Mouse (Mus musculus): ENCODE measurements around the gene Cd86. TPM values are rescaled to one million over a fixed set of nuclear protein-coding genes. Genes with fewer than 3 reads are reported as not detected.

Gene Cd86
- total RNA-seq (2021), result 1 to 10 TPM; 1.6 to 1.7 TPM
- long read RNA-seq, experiment 1, partial matches to known transcripts, result 0 of 1 reads
- long read RNA-seq, experiment 1, other reads (novel, unspliced or antisense), result 0 of 1 reads
- long read RNA-seq, experiment 2, result 0 reads

- no peak for TF ChIP-seq CTCF (IDR thresholded peaks at IDR 0.05)
- DNase-seq (ENCODE audit: extremely low spot score in 1 of 2, low spot score in 2 of 2), result no peak
- H3K27ac ChIP-seq, result no peak within 1 kb of the TSS
- no peak within 1 kb of the TSS for H3K4me3 ChIP-seq
- intact Hi-C loops (cut with DNase I), result no loop called here
Measured at GRCm38 (mm10) chr16:36665782-36666181, at the start of gene Cd86. TSS of gene Cd86 (minus strand) at chr16:36666081.

GRCm38 (mm10) chr16:36711760-36712159 lies 45.9 kb upstream of the Cd86 start:
- no peak overlapping the region for H3K4me3 ChIP-seq
- no peak for DNase-seq (ENCODE audit: extremely low spot score in 1 of 2, low spot score in 2 of 2)
- intact Hi-C loops (cut with DNase I), result no loop called here
- no peak for TF ChIP-seq CTCF (IDR thresholded peaks at IDR 0.05)
- no peak overlapping the region for H3K27ac ChIP-seq

DNA sequence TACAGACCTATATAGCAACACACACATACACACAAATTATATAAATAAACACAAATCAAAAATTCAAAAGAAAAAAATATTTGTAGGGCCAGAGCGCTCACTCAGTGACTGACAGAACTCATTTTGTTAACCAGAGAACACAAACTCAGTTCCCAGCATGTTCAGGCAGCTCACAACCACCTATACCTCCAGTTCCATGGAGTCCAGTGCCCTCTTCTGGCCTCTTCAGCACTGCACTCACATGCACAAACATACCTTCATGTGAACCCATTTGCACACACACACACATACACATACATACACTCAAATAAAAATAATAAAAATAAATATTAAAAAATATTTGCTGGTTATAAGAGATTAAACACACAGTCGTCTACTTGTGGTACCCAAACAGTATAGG lies 44.9 kb upstream of the Cd86 start:
- intact Hi-C loops (cut with DNase I), result no loop called here
- Histone ChIP-seq H3K4me3 (no peak overlapping the region), H3K27ac (no peak overlapping the region)
- TF ChIP-seq CTCF (IDR thresholded peaks at IDR 0.05), result no peak; the same call in 1 of the 2 replicates
- no peak for DNase-seq (ENCODE audit: extremely low spot score in 1 of 2, low spot score in 2 of 2)

- no peak overlapping the region for H3K27ac ChIP-seq
- no peak overlapping the region for H3K4me3 ChIP-seq
- TF ChIP-seq CTCF (IDR thresholded peaks at IDR 0.05), result no peak
- no peak for DNase-seq (ENCODE audit: extremely low spot score in 1 of 2, low spot score in 2 of 2)
- intact Hi-C loops (cut with DNase I), result loop anchor here (5.0 kb wide), 1 partner anchor 237 kb away; no protein-coding TSS in a partner anchor
Measured at GRCm38 (mm10) chr16:36709405-36709804, 43.5 kb upstream of the Cd86 start.

- intact Hi-C loops (cut with DNase I), result loop anchor here (5.0 kb wide), 1 partner anchor 236 kb away; no protein-coding TSS in a partner anchor
- Histone ChIP-seq H3K27ac (no peak overlapping the region), H3K4me3 (no peak overlapping the region)
- DNase-seq (ENCODE audit: extremely low spot score in 1 of 2, low spot score in 2 of 2), result no peak
- no peak for TF ChIP-seq CTCF (IDR thresholded peaks at IDR 0.05)
Measured at GRCm38 (mm10) chr16:36708751-36709150, 42.9 kb upstream of the Cd86 start.

- no peak overlapping the region for H3K4me3 ChIP-seq
- DNase-seq (ENCODE audit: extremely low spot score in 1 of 2, low spot score in 2 of 2), result no peak
- no peak for TF ChIP-seq CTCF (IDR thresholded peaks at IDR 0.05)
- no peak overlapping the region for H3K27ac ChIP-seq
- intact Hi-C loops (cut with DNase I), result loop anchor here (5.0 kb wide), 1 partner anchor 236 kb away; no protein-coding TSS in a partner anchor
Measured at GRCm38 (mm10) chr16:36707702-36708423, 42.0 kb upstream of the Cd86 start.

DNA sequence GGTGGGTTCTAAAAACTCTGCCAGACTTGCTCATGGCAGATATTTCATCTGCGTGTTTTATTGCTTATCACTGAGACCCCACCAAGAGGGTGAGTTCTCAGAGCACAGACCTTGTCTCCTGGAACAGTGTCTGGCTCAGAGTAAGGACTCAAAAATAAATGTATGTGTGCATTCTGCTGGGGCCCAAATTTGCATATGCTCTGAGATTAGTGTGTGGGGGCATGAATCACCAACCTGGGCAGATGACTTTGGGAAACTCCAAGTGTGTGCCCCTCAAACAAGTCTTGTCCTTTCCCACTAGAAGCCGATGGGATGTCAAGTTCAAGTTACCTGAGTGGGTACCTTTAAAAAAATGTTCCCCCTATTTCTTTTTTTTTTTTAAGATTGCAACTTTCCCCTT lies 34.6 kb upstream of the Cd86 start:
- no peak for TF ChIP-seq CTCF (IDR thresholded peaks at IDR 0.05)
- DNase-seq (ENCODE audit: extremely low spot score in 1 of 2, low spot score in 2 of 2), result no peak
- no peak overlapping the region for H3K4me3 ChIP-seq
- no peak overlapping the region for H3K27ac ChIP-seq
- intact Hi-C loops (cut with DNase I), result no loop called here

DNA sequence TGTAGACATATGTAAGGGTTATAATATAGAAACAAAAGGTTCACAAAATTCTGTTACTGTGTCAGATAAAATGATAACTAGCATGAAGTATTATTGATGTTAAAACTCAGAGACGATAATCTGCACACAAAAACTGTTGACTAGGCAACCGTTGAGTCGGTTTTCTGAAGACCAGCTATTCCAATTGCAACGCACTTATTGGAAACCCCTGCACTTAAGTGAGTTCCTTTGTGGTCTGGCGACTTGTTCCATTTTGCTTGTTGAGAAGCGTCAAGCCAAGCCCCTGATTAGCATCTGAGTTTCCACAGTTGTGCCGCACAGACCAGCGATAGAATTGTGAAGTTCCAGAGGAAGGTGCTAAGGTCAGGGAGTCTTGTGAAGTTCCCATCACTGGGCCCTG lies 31.4 kb upstream of the Cd86 start:
- no peak for DNase-seq (ENCODE audit: extremely low spot score in 1 of 2, low spot score in 2 of 2)
- Histone ChIP-seq H3K4me3 (no peak overlapping the region), H3K27ac (no peak overlapping the region)
- intact Hi-C loops (cut with DNase I), result no loop called here
- TF ChIP-seq CTCF (IDR thresholded peaks at IDR 0.05), result no peak

DNA sequence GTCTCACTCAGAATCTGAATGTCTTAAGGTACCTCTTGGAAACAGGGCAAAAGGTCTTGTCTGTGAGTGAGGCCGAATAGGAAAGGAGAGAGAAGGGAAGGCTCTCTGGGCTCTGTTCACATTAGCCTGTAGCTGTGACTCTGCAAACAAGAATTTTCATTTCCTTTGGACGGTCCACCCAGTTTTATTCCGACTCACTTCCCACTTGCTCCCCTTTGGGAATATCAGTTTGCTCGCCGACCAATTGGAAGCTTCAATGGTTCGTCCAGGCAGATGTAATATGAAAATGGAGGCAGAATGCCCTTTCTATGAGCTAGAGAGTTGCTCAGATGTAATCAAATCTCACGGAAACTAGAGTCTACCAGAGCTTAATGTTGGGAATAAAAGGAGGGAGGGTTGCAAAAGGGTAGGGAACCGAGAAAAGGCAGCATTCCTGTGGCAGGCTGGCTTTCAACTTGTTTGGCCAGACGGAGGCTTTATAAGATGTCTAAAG lies 29.0 kb upstream of the Cd86 start:
- DNase-seq (ENCODE audit: extremely low spot score in 1 of 2, low spot score in 2 of 2), result no peak
- intact Hi-C loops (cut with DNase I), result no loop called here
- TF ChIP-seq CTCF (IDR thresholded peaks at IDR 0.05), result no peak
- H3K27ac ChIP-seq, result no peak overlapping the region
- H3K4me3 ChIP-seq, result no peak overlapping the region

GRCm38 (mm10) chr16:36693818-36694413 lies 28.0 kb upstream of the Cd86 start, which contains the start of gene Ildr1:
TSS of gene Ildr1 (plus strand) at chr16:36693978.
- intact Hi-C loops (cut with DNase I), result no loop called here
- TF ChIP-seq CTCF (IDR thresholded peaks at IDR 0.05), result no peak
- no peak within 1 kb of the TSS for H3K27ac ChIP-seq
- peak within 1 kb of the TSS; percentile 39 for H3K4me3 ChIP-seq
- DNase-seq (ENCODE audit: extremely low spot score in 1 of 2, low spot score in 2 of 2), result no peak

- intact Hi-C loops (cut with DNase I), result no loop called here
- DNase-seq (ENCODE audit: extremely low spot score in 1 of 2, low spot score in 2 of 2), result no peak
- no peak for TF ChIP-seq CTCF (IDR thresholded peaks at IDR 0.05)
- no peak overlapping the region for H3K27ac ChIP-seq
- no peak overlapping the region for H3K4me3 ChIP-seq
Measured at GRCm38 (mm10) chr16:36691484-36691883, 25.6 kb upstream of the Cd86 start.

DNA sequence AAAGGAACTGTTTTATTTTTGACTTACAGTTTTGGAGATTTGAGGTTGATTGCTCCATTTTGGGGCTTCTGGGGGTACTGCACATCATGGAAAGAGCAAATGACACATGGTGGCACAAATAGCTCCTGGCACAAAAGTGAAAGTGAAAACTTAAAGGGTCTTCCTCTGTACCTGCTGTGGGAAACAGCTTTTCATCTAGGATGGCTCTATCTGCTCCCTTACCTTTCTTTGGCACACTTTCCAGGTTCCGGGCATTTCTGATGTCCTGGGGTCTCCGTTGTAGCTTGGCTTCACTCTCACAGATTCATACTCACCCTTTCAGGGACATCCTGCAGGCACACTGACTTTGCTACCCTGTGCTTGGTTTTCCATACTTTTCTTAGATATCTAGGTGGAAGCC lies 22.2 kb upstream of the Cd86 start:
- no peak for TF ChIP-seq CTCF (IDR thresholded peaks at IDR 0.05)
- intact Hi-C loops (cut with DNase I), result no loop called here
- no peak overlapping the region for H3K27ac ChIP-seq
- DNase-seq (ENCODE audit: extremely low spot score in 1 of 2, low spot score in 2 of 2), result no peak
- no peak overlapping the region for H3K4me3 ChIP-seq

Data from left cerebral cortex, adult 2 months (tissue).